Mouse (Mus musculus) bone marrow, adult 2 months (tissue): Measurements from ENCODE around the gene Ifna1. TPM values are rescaled to one million over a fixed set of nuclear protein-coding genes. Genes with fewer than 3 reads are reported as not detected.

ENCODE experiments used
- H3K27ac ChIP-seq: fragments of 200-500 bp; 2 replicates; pipeline ENCODE4 v1.5.1; 2012; ENCODE audit warnings: low read depth, mild to moderate bottlenecking, control low read depth, inconsistent platforms, low read length; ENCODE audit not compliant: control insufficient read depth, poor library complexity, insufficient read depth
- H3K4me1 ChIP-seq: fragments of 200-500 bp; 2 replicates; pipeline ENCODE4 v1.6.1; 2011; ENCODE audit warnings: low read length; ENCODE audit not compliant: control insufficient read depth, insufficient read depth
- H3K4me3 ChIP-seq: fragments of 200-500 bp; replicated peaks from 2 replicates; pipeline ENCODE3; 2011; ENCODE audit warnings: mild to moderate bottlenecking, low read depth, low read length, control low read depth; ENCODE audit not compliant: control insufficient read depth
- CTCF ChIP-seq: fragments of 200-500 bp; IDR thresholded peaks from 2 replicates; pipeline ENCODE4 v1.5.1; 2011; ENCODE audit warnings: low read length, control low read depth; ENCODE audit not compliant: control insufficient read depth, insufficient read depth
- POLR2A ChIP-seq: fragments of 200-500 bp; IDR thresholded peaks from 2 replicates; pipeline ENCODE4 v1.6.1; 2011; ENCODE audit warnings: low read depth, mild to moderate bottlenecking, control low read depth, low read length, borderline replicate concordance; ENCODE audit not compliant: control insufficient read depth
- WGBS: fragments of 180-500 bp; shearing (Covaris S2); methylation state at CpG from one replicate; pipeline ENCODE4 v1.1.7; 2018; 5-methylcytosine and 5-hydroxymethylcytosine counted together
- polyA plus RNA-seq: library from polyadenylated mRNA; stranded (reverse); fragments of >200 nt; gene quantifications from 2 replicates; pipeline ENCODE4 v1.2.4, GENCODE M21; 2011; ENCODE audit warnings: low replicate concordance; ENCODE audit not compliant: missing spikeins, insufficient read depth, insufficient read length

Ifna1 gene
- polyA plus RNA-seq, 1 experiment: not detected

GRCm38 (mm10) chr4:88867366-88867925 is 17.6 kb downstream of the Ifna1 start:
- Histone ChIP-seq H3K4me1 (peaks cover 1% of the 10 kb centered on the region; the same call in 1 of the 2 replicates), H3K27ac (no peak overlapping the region), H3K4me3 (no peak overlapping the region)
- 2% methylated on average over 8 of the region's 8 CpGs for WGBS
- TF ChIP-seq CTCF (peak; percentile 99), POLR2A (no peak)

- no peak for TF ChIP-seq POLR2A
- TF ChIP-seq CTCF: no peak
- peak overlapping the region; percentile 41 for H3K27ac ChIP-seq
- 6% methylated on average over 31 of the region's 31 CpGs for WGBS
Measured at GRCm38 (mm10) chr4:88867926-88868911, 18.3 kb downstream of the Ifna1 start.

GRCm38 (mm10) chr4:88872691-88873090 is 22.8 kb downstream of the Ifna1 start:
- no peak for TF ChIP-seq POLR2A
- TF ChIP-seq CTCF: no peak
- 0% methylated on average over 2 of the region's 2 CpGs for WGBS
- Histone ChIP-seq H3K27ac (no peak overlapping the region), H3K4me1 (no peaks in the 10 kb centered on the region), H3K4me3 (no peak overlapping the region)

More at GRCm38 (mm10) chr4:88867926-88868911, 18.3 kb downstream of the Ifna1 start:
- H3K4me1 ChIP-seq: peaks cover 1% of the 10 kb centered on the region; the same call in 1 of the 2 replicates
- peak overlapping the region; percentile 78 for H3K4me3 ChIP-seq

GRCm38 (mm10) chr4:88875435-88876095 is 25.7 kb downstream of the Ifna1 start:
- H3K4me1 ChIP-seq: peaks cover 2% of the 10 kb centered on the region; the same call in 1 of the 2 replicates
- WGBS: 51% methylated on average over 4 of the region's 4 CpGs
- H3K4me3 ChIP-seq: no peak overlapping the region
- H3K27ac ChIP-seq: no peak overlapping the region; the same call in 1 of the 2 replicates
- TF ChIP-seq CTCF (no peak), POLR2A (no peak)

GRCm38 (mm10) chr4:88876520-88876919 is 26.6 kb downstream of the Ifna1 start:
- peaks cover 2% of the 10 kb centered on the region; the same call in 1 of the 2 replicates for H3K4me1 ChIP-seq
- no peak overlapping the region for H3K27ac ChIP-seq
- WGBS: 56% methylated on average over 4 of the region's 4 CpGs
- TF ChIP-seq CTCF: no peak
- TF ChIP-seq POLR2A: no peak
- no peak overlapping the region for H3K4me3 ChIP-seq

GRCm38 (mm10) chr4:88878246-88878645 is 28.4 kb downstream of the Ifna1 start:
- no peak overlapping the region for H3K27ac ChIP-seq
- H3K4me3 ChIP-seq: no peak overlapping the region
- peaks cover 2% of the 10 kb centered on the region; the same call in 1 of the 2 replicates for H3K4me1 ChIP-seq
- WGBS: 3% methylated on average over 10 of the region's 10 CpGs
- TF ChIP-seq CTCF (no peak), POLR2A (no peak)

- 45% methylated on average over 4 of the region's 4 CpGs for WGBS
- Histone ChIP-seq H3K27ac (no peak overlapping the region), H3K4me3 (no peak overlapping the region), H3K4me1 (peaks cover 2% of the 10 kb centered on the region; the same call in 1 of the 2 replicates)
- TF ChIP-seq POLR2A (no peak), CTCF (no peak)
Measured at GRCm38 (mm10) chr4:88878772-88879171, 28.9 kb downstream of the Ifna1 start.

GRCm38 (mm10) chr4:88880101-88880500 is 30.2 kb downstream of the Ifna1 start, which contains the start of gene Ifne:
Gene Ifne (minus strand): TSS chr4:88880201.
- 77% methylated on average over 8 of the region's 8 CpGs for WGBS
- Histone ChIP-seq H3K27ac (no peak within 1 kb of the TSS), H3K4me1 (peaks cover 2% of the 10 kb centered on the region; the same call in 1 of the 2 replicates), H3K4me3 (no peak within 1 kb of the TSS)
- TF ChIP-seq POLR2A (no peak), CTCF (no peak)
